Mouse (Mus musculus) splenic B cell, adult 2 months (primary cell): Measurements from ENCODE around the gene Ip6k3.

Experiments
- DNase-seq: peaks from one replicate; pipeline ENCODE4 v3.0.0-alpha.2; 2011; ENCODE audit warnings: low read depth, low spot score
- H3K27me3 ChIP-seq: 2 replicates; pipeline ENCODE4 v1.6.1; 2012; ENCODE audit warnings: mild to moderate bottlenecking, low read length, moderate library complexity, mixed read lengths; ENCODE audit not compliant: control insufficient read depth, poor library complexity, insufficient read depth, severe bottlenecking
- H3K36me3 ChIP-seq: 2 replicates; pipeline ENCODE4 v1.6.1; 2012; ENCODE audit warnings: mild to moderate bottlenecking, low read length, moderate library complexity, mixed read lengths; ENCODE audit not compliant: control insufficient read depth, poor library complexity, insufficient read depth, severe bottlenecking

Gene Ip6k3

DNA sequence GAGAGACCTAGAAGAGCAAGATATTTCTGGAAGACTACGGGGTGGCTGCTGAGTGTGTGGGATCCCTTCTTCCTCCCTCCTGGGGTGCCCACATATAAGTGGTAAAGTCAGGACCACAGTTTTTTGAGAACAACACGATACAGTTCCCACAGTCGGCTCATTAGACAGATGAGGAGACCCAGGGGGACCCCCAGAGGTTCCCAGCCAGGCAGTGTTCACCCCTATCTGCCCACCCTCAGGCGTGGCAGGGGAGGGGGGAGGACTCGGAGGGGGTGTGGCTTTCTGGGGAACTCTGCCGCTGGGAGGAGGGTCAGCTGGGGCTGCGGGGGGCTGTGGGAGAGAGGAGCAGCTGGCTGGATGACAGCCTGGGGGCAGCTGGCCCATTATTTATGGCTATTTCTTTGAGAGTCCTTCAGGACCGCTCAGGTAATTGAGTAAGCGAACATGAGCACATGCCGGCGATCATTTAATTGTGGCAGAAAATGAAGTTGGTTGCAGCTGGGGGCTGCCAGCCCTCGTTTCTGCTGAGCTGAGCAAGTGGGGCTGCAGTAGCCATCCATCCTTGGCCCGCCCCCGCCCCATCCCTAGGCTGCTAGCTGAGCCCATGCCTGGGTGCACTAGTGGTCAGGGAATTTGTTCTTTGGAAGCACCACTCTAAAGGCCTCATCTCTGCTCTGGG is 7.7 kb upstream of the Ip6k3 start:
- H3K36me3 ChIP-seq: no peaks in the 10 kb centered on the region
- no peaks in the 10 kb centered on the region for H3K27me3 ChIP-seq
- DNase-seq: no peak

GRCm38 (mm10) chr17:27173715-27174114 is 6.1 kb upstream of the Ip6k3 start:
- Histone ChIP-seq H3K36me3 (no peaks in the 10 kb centered on the region), H3K27me3 (no peaks in the 10 kb centered on the region)
- no peak for DNase-seq

DNA sequence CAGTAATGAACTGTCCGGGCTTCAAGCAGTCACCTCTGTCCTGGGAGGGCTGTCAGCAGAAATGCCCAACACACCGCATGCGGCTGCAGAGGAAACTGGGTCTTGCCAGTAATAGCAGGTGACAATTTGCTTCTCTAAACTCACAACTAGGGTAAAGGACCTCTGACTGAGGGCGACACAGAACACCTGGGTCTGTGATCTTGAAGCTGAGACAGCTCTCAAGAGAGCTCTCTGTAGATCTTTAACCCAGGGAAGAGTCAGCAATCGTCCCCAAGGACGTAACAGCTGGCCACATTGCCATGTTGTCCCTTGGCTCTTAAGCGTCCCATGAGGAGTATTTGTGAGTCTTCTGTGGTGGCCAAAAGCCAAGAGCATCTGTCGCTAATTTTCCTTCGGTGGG is 4.9 kb upstream of the Ip6k3 start:
- DNase-seq: no peak
- no peaks in the 10 kb centered on the region for H3K27me3 ChIP-seq
- no peaks in the 10 kb centered on the region for H3K36me3 ChIP-seq

DNA sequence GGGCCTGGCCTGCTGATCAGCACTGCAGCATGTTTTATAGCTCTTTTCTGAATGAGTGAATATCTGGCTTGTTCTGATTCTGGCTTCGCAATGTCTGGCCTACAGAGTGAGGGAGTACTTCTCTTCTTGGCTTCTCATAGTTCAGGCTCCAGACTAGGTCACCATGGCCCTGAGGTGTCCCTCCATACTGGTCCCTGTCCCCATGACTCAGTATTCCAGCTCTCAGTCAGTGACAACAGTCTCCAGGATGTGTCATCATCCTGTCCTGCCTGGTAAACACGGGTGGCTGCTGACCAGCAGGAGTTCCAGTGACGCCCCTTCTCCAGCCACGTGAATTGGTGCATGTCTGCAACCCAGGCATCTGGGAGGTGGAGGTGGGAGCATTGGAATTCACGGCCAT is 3.5 kb upstream of the Ip6k3 start:
- Histone ChIP-seq H3K27me3 (no peaks in the 10 kb centered on the region), H3K36me3 (no peaks in the 10 kb centered on the region)
- no peak for DNase-seq

DNA sequence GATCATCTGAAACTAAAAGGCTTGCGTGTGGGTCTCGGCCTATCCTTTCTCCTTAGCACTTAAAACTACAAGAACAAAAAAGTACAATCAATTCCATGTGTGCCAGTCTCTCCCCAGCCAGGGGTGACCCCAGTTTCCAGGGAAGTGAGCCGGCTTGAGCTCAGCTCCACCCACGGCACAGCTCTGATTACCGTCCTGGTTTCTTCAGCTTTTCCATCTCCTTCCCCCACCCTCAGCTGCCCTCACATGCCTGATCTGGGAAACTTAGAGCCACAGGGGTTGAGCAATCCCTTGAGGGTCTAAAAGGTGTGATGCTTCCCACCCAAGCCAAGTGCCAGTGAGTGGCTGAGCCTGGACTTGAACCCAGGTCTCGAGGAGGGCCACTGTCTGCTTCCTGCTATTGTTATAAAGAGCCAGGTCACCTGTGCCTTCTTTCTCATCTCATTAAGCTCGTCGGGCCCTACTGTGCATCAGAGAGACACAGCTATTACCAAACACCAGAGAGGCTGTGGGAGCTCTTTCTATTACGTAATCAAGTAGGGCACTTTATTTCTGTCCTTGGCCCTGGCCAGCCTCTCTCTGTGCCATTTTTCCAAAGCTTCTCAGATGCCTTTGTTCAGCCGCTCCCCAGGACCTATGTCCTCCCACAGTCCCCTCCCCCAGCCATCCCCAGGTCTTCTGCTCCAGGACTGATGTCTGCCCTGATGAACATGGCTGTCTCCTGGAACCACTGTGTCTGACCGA is 2.5 kb upstream of the Ip6k3 start:
- Histone ChIP-seq H3K36me3 (no peaks in the 10 kb centered on the region), H3K27me3 (no peaks in the 10 kb centered on the region)
- no peak for DNase-seq

- H3K27me3 ChIP-seq: no peaks in the 10 kb centered on the region
- H3K36me3 ChIP-seq: no peaks in the 10 kb centered on the region
- no peak for DNase-seq
Observed at GRCm38 (mm10) chr17:27168569-27168968, 974 bp upstream of the Ip6k3 start.

GRCm38 (mm10) chr17:27166901-27167300 is 694 bp downstream of the Ip6k3 start:
- Histone ChIP-seq H3K36me3 (no peaks in the 10 kb centered on the region), H3K27me3 (no peaks in the 10 kb centered on the region)
- DNase-seq: no peak

GRCm38 (mm10) chr17:27165054-27165773 is 2.4 kb downstream of the Ip6k3 start:
- no peak for DNase-seq
- no peaks in the 10 kb centered on the region for H3K36me3 ChIP-seq
- H3K27me3 ChIP-seq: no peaks in the 10 kb centered on the region

DNA sequence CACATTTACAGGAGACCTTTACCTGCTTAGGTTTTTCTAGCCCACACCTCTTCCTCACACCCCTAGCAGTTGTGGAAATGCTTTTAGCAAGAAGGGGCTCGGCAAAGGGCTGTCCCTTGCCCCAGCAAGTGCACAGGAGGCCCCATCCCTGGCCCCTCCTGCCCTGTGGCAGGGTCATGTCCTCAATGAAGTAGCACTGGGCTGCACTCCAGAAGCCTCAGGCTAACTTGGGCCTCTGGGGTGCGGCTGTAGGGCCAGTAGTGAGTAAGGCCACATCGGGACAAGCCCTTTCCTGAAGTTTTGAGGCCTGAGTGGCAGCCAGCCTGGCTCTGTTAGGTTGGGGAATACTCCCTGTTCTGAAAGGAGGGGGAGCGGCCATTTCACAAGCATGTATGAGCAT is 6.7 kb downstream of the Ip6k3 start:
- Histone ChIP-seq H3K36me3 (no peaks in the 10 kb centered on the region), H3K27me3 (no peaks in the 10 kb centered on the region)
- no peak for DNase-seq

GRCm38 (mm10) chr17:27159169-27159568 is 8.4 kb downstream of the Ip6k3 start:
- H3K27me3 ChIP-seq: no peaks in the 10 kb centered on the region
- no peaks in the 10 kb centered on the region for H3K36me3 ChIP-seq
- DNase-seq: no peak

DNA sequence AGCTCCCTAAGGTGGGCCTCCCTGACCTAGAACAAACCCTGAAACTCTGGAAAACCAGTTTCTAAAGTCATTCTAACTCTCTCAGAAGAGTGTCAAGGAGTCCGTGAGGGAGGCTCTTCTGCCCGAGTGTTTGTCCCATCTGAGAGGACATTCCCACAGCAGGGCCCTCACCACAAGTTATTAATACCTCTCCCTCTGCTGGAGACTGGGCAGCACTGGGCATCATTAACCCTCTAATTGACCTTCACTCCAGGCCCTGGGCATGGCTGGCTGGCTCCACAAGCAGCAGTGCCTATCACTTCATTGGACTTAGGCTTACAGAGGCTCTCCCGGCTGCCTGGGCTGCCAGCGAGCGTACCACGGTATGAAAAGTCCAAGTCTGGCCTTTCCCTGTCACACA is 9.2 kb downstream of the Ip6k3 start:
- H3K36me3 ChIP-seq: no peaks in the 10 kb centered on the region
- no peak for DNase-seq
- no peaks in the 10 kb centered on the region for H3K27me3 ChIP-seq

DNA sequence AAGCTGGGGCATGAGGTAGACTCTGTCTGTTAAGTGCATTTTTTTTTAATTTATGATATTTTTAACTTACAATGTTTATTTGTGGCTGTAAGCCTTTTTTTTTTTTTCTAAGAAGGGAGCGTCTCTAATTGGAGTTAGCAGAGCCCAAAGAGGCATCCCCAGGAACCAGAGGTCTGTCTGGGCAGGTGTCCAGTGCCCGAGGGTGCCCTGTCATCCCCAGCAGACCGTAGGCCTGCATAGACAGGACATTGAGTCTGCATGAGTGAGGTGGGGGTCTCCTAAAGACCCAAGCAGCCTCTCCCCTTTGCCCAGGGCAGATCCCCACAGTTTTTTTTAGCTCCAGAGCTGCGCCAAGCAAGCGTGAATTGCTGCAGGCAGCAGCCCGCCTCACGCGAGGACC is 11.8 kb downstream of the Ip6k3 start:
- DNase-seq: no peak
- no peaks in the 10 kb centered on the region for H3K27me3 ChIP-seq

DNA sequence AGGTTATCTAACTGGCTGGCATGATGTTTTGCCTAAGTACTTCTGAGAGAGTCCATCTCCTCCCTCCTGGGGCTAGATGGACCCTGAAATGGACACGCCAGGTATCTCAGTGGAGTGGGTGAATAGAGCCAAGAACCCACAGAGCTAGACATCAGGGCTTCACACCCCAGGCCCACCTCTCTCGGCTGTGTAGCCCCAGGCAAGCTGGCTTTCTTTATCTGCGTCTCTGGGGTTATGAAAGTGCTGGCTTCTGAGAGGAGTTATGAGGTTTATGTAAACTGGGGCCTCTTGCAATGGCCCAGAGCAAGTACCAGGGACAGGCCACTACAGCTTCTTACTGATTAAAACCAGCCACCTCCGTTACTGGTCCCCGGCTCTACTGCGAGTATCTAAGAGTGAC is 12.7 kb downstream of the Ip6k3 start:
- no peaks in the 10 kb centered on the region for H3K27me3 ChIP-seq
- no peak for DNase-seq
- no peaks in the 10 kb centered on the region for H3K36me3 ChIP-seq

More for the DNA sequence above, 11.8 kb downstream of the Ip6k3 start:
- no peaks in the 10 kb centered on the region for H3K36me3 ChIP-seq

DNA sequence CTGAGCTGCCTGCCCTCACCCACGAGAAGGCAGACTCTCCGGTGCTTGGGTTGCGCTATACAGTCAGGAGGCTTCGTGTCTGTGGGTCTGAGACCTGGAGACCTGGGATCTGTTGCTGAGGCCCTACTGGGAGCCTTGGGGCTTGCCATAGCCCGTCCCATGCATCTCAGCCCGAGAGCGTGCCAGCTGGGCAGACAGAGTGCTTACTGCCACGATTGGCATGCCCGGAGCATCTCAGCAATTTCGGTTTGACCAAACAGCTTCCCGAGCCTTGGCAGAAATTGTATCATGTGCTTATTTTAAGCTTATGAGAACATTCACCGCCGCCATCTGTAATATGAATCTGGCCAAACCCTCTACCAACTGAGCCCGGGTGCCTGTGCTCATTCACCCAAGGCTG is 13.3 kb downstream of the Ip6k3 start:
- Histone ChIP-seq H3K27me3 (no peaks in the 10 kb centered on the region), H3K36me3 (no peaks in the 10 kb centered on the region)
- no peak for DNase-seq

DNA sequence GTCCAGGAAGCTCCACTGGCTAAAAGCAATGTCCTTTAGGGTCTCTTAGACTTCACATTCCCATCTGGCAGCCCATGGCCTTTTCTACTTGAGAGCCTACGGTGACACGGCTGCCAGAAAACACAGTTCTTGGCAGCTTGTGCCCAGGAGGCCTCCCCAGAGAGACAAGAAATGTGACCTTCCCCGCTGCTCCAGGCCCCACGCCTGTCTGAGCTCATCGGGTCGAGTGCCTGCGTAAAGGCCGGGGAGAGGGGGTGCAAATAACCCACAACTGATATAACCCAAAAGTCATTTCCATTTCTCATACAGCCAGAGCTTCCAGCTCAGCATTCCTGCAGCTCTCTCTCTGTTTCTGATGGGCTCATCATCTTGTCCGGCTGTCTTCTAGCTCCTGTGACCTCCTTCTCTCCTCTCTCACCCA is 13.8 kb downstream of the Ip6k3 start:
- Histone ChIP-seq H3K27me3 (no peaks in the 10 kb centered on the region), H3K36me3 (no peaks in the 10 kb centered on the region)
- DNase-seq: no peak
